Mouse (Mus musculus) naive thymus-derived CD4-positive, alpha-beta T cell, adult 5 months (primary cell): ENCODE results near the gene Snx27. TPM values are rescaled to one million over a fixed set of nuclear protein-coding genes. Genes with fewer than 3 reads are reported as not detected.

ENCODE experiments used
- polyA plus RNA-seq: library from polyadenylated mRNA; unstranded; fragments of 100-300 nt; shearing (Covaris generic); gene quantifications from one replicate; pipeline ENCODE4 v1.2.1, GENCODE M21; 2017

The Snx27 gene
- 21.4 TPM for polyA plus RNA-seq

GRCm38 (mm10) chr3:94582456-94582891 lies at the start of gene Snx27:
Gene Snx27, minus strand, starts transcription at chr3:94582716.

GRCm38 (mm10) chr3:94480291-94480884 lies 102.1 kb downstream of the Snx27 start, which contains the start of gene Riiad1:
Gene Riiad1, minus strand, starts transcription at chr3:94480341.

GRCm38 (mm10) chr3:94477981-94478422 lies 104.5 kb downstream of the Snx27 start, which contains the start of gene Celf3:
Gene Celf3, plus strand, starts transcription at chr3:94478295.

Other genes starting within 250 kb of the Snx27 start
- gene Them5, start 240.6 kb downstream of the Snx27 start, polyA plus RNA-seq = not detected
- gene C2cd4d, start 220.3 kb downstream of the Snx27 start, polyA plus RNA-seq = not detected
- gene Rorc, start 209.9 kb downstream of the Snx27 start, polyA plus RNA-seq = 0.35 TPM
- 0.09 TPM for gene Lingo4, start 184.2 kb downstream of the Snx27 start, polyA plus RNA-seq
- 5.1 TPM for gene Tdrkh, start 169.4 kb downstream of the Snx27 start, polyA plus RNA-seq
- 113 TPM for gene Mrpl9, start 139.4 kb downstream of the Snx27 start, polyA plus RNA-seq
- gene Oaz3, start 138.8 kb downstream of the Snx27 start, polyA plus RNA-seq = 2.5 TPM
- gene Celf3, start 104.4 kb downstream of the Snx27 start, polyA plus RNA-seq = 0.31 TPM
- gene Riiad1, start 102.4 kb downstream of the Snx27 start, polyA plus RNA-seq = not detected
- not detected for gene Gm10972, start 60.4 kb upstream of the Snx27 start, polyA plus RNA-seq
- gene Tuft1, start 76.2 kb upstream of the Snx27 start, polyA plus RNA-seq = 5.8 TPM
- gene Selenbp2, start 110.8 kb upstream of the Snx27 start, polyA plus RNA-seq = not detected
- 0.09 TPM for gene Cgn, start 203.8 kb upstream of the Snx27 start, polyA plus RNA-seq